In the genomic region with DNA sequence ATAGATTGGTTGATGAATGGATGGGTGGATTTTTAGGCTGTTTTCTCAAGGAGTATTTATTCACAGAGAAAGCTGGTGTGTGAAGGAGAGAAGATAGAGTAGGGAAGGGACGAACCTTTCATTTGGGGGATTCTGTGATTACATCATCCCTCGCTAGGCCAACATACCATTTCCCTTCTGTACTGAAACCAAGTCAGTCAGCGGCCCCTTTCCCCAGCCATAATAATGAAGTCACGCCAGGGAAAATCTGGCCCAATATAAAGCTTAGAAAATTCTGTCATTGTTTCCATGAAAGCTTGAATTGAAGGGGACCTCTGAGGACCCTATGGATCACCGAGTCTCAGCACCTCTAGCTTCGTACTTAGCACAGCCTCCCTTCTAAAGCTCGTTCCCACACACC, we compare ENCODE assay signal across 32 mouse cellular contexts.
"Had no signal": no experiment of that assay in that cellular context is flagged by ENCODE, and none has a peak within 500 bp of the region (broad histone marks: within the 10 kb centered on the region; RNA-seq: fewer than 3 reads in every experiment).

No protein-coding gene starts in this region.

- H3K9ac ChIP-seq: limb, embryonic 12.5 days; limb, embryonic 13.5 days; limb, embryonic 15.5 days; liver, embryonic 12.5 days; liver, embryonic 13.5 days; liver, embryonic 14.5 days; liver, embryonic 15.5 days; liver, postnatal 0 days; lung, embryonic 14.5 days; lung, embryonic 15.5 days; midbrain, embryonic 12.5 days; midbrain, embryonic 13.5 days; midbrain, embryonic 15.5 days had no signal

- H3K27me3 ChIP-seq: limb, embryonic 12.5 days; limb, embryonic 13.5 days; limb, embryonic 15.5 days; liver, embryonic 12.5 days; liver, embryonic 13.5 days; liver, embryonic 15.5 days; lung, embryonic 15.5 days; midbrain, embryonic 12.5 days; midbrain, embryonic 13.5 days; midbrain, embryonic 15.5 days had no signal

- DNase-seq: left cerebral cortex, postnatal 4 days; liver; liver, embryonic 13.5 days; liver, postnatal 0 days; lung, adult 18-20 months; lung, adult 2 months; lung, embryonic 14.5 days; lung, postnatal 10 days; lung, postnatal 14 days; lung, postnatal 36 days; lung, postnatal 4 days; midbrain, embryonic 14.5 days had no signal

- H3K4me2 ChIP-seq: limb, embryonic 12.5 days; limb, embryonic 13.5 days; limb, embryonic 15.5 days; liver, embryonic 11.5 days; liver, embryonic 12.5 days; liver, embryonic 13.5 days; liver, embryonic 15.5 days; lung, embryonic 14.5 days; lung, embryonic 15.5 days; midbrain, embryonic 11.5 days; midbrain, embryonic 12.5 days; midbrain, embryonic 13.5 days; midbrain, embryonic 15.5 days had no signal

- H3K9me3 ChIP-seq: limb, embryonic 10.5 days; limb, embryonic 12.5 days; limb, embryonic 13.5 days; limb, embryonic 15.5 days; liver, embryonic 12.5 days; liver, embryonic 13.5 days; liver, embryonic 15.5 days; lung, embryonic 15.5 days; megakaryocyte, embryonic 14.5 days; midbrain, embryonic 10.5 days; midbrain, embryonic 12.5 days; midbrain, embryonic 13.5 days; midbrain, embryonic 15.5 days had no signal

- H3K27ac ChIP-seq: left cerebral cortex, adult 2 months; limb, embryonic 10.5 days; limb, embryonic 12.5 days; limb, embryonic 13.5 days; limb, embryonic 15.5 days; liver, embryonic 12.5 days; liver, embryonic 13.5 days; liver, embryonic 14.5 days; liver, embryonic 15.5 days; lung, embryonic 15.5 days; macrophage; midbrain, embryonic 10.5 days; midbrain, embryonic 12.5 days; midbrain, embryonic 13.5 days; midbrain, embryonic 15.5 days had no signal

- H3K4me3 ChIP-seq: left cerebral cortex, adult 2 months; limb, embryonic 10.5 days; limb, embryonic 12.5 days; limb, embryonic 13.5 days; limb, embryonic 15.5 days; liver, embryonic 12.5 days; liver, embryonic 13.5 days; liver, embryonic 15.5 days; lung, embryonic 15.5 days; megakaryocyte, embryonic 14.5 days; midbrain, embryonic 10.5 days; midbrain, embryonic 12.5 days; midbrain, embryonic 13.5 days; midbrain, embryonic 15.5 days; myocyte had no signal

- H3K36me3 ChIP-seq: limb, embryonic 10.5 days; limb, embryonic 12.5 days; limb, embryonic 13.5 days; limb, embryonic 15.5 days; liver, embryonic 12.5 days; liver, embryonic 13.5 days; liver, embryonic 15.5 days; lung, embryonic 15.5 days; midbrain, embryonic 10.5 days; midbrain, embryonic 12.5 days; midbrain, embryonic 13.5 days; midbrain, embryonic 15.5 days had no signal

- ATAC-seq: liver, embryonic 12.5 days; liver, postnatal 0 days; lung, postnatal 0 days; midbrain, embryonic 13.5 days; midbrain, embryonic 15.5 days; midbrain, embryonic 16.5 days had no signal

- H3K4me1 ChIP-seq: limb, embryonic 10.5 days; limb, embryonic 12.5 days; limb, embryonic 13.5 days; limb, embryonic 15.5 days; liver, embryonic 12.5 days; liver, embryonic 13.5 days; liver, embryonic 15.5 days; lung, embryonic 15.5 days; megakaryocyte, embryonic 14.5 days; midbrain, embryonic 10.5 days; midbrain, embryonic 12.5 days; midbrain, embryonic 13.5 days; midbrain, embryonic 15.5 days had no signal
